Mouse (Mus musculus): ENCODE data around the gene Sag. TPM values are rescaled to one million over a fixed set of nuclear protein-coding genes. Genes with fewer than 3 reads are reported as not detected.

Sag gene
- polyA plus RNA-seq (2017; shearing (Covaris generic)), result 4.8 TPM

GRCm38 (mm10) chr1:87803576-87803975, at the start of gene Sag:
TSS of gene Sag (plus strand) at chr1:87803680.

GRCm38 (mm10) chr1:87755641-87756470, 47.6 kb upstream of the Sag start, which contains the start of gene Atg16l1:
TSS of gene Atg16l1 (plus strand) at chr1:87755870.

GRCm38 (mm10) chr1:87852892-87853600, 49.6 kb downstream of the Sag start, which contains the start of gene Dgkd:
TSS of gene Dgkd (plus strand) at chr1:87853287.

Other genes with a start within 250 kb of the Sag start
- gene Ngef, start 229.8 kb upstream of the Sag start, polyA plus RNA-seq (2017; shearing (Covaris generic)), result not detected
- gene Inpp5d, start 183.4 kb upstream of the Sag start, polyA plus RNA-seq (2017; shearing (Covaris generic)), result 238 TPM
- gene Atg16l1, start 47.8 kb upstream of the Sag start, polyA plus RNA-seq (2017; shearing (Covaris generic)), result 21.4 TPM
- 58.9 TPM for gene Dgkd, start 49.6 kb downstream of the Sag start, polyA plus RNA-seq (2017; shearing (Covaris generic))
- gene Usp40, start 204.9 kb downstream of the Sag start, polyA plus RNA-seq (2017; shearing (Covaris generic)), result 25.0 TPM

Data from CD4-positive, CD25-positive, alpha-beta regulatory T cell, adult 9 weeks (primary cell).